Mouse (Mus musculus): Measurements from ENCODE around the gene Myh6. TPM values are rescaled to one million over a fixed set of nuclear protein-coding genes. Genes with fewer than 3 reads are reported as not detected.
"Not testable (repeated sequence)": the region's sequence is repeated elsewhere in the genome, so short reads cannot be mapped to it uniquely, and the experiment has no call there.

Gene Myh6
- polyA plus RNA-seq, 1 experiment, result not detected

DNA sequence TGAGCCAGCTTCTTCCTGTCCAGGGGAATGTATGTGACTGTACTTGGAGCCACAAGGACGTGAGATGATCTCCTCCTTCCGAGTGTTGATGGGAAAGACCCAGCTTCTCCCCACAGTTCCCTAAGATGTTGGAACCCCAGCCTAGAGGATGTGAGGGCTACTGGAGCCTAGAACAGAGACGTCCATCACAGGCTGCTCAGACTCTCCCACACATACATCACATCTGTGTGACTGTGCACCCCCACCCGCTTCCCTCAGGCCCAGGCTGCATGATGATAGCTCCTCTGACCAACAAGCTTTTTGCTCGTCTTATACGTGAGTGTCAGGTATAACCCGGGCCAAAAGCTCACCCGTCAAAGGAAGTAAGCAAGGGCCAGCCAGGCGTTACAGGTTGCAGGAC, 17.9 kb downstream of the Myh6 start:
- Histone ChIP-seq H3K9me3 (no peaks in the 10 kb centered on the region), H3K27me3 (replicated peaks) (peaks cover 68% of the 10 kb centered on the region), H3K4me3 (replicated peaks) (no peak overlapping the region), H3K4me1 (no peaks in the 10 kb centered on the region), H3K36me3 (replicated peaks; ENCODE audit: low read length) (no peaks in the 10 kb centered on the region)
- TF ChIP-seq GATA1 (IDR thresholded peaks at IDR 0.05; ENCODE audit: borderline replicate concordance, low read length), result no peak
- no peak for TF ChIP-seq FLI1 (IDR thresholded peaks at IDR 0.05; ENCODE audit: low read length)

GRCm38 (mm10) chr14:54947008-54947407, 19.7 kb downstream of the Myh6 start:
- peaks cover 73% of the 10 kb centered on the region for H3K27me3 ChIP-seq (replicated peaks)
- H3K4me3 ChIP-seq (replicated peaks); H3K9me3 ChIP-seq; H3K36me3 ChIP-seq (replicated peaks; ENCODE audit: low read length); H3K4me1 ChIP-seq: not testable (repeated sequence)

DNA sequence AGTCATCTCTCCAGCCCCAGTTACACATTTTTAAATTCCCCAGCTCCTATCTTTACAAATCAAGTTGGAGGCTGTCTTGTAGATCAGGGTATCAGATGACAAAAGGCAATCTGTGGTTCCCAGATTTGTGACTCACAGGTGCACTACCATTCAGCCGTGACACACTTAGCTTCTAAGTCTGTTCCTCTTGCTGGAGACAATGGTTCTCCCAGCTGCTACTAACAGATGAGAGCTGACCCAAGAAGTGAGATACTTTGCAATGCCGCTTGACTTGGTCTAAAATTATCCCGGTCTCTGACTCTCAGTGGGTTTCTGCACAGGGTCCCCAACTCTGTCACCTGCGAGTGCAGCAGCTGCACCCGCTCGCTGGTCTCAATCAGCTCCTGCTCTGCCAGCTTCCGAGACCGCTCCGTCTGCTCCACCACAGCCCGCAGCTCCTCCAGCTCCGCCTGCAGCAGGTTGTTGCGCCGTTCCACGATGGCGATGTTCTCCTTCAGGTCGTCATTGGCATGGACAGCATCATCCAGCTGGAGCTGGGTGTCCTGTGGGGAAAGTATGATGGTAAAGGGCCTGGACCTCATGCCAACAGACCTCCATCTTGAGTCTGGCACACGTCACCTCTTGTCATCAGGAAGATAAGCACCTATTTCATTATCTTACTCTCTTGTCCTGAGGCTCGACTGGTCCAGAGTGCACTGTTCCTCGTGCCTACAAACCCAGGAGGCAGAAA, 20.6 kb downstream of the Myh6 start:
- Histone ChIP-seq H3K9me3 (no peaks in the 10 kb centered on the region), H3K36me3 (replicated peaks; ENCODE audit: low read length) (no peaks in the 10 kb centered on the region), H3K4me3 (replicated peaks) (no peak overlapping the region), H3K4me1 (peaks cover 5% of the 10 kb centered on the region), H3K27me3 (replicated peaks) (peaks cover 74% of the 10 kb centered on the region)
- no peak for TF ChIP-seq FLI1 (IDR thresholded peaks at IDR 0.05; ENCODE audit: low read length)
- TF ChIP-seq GATA1 (IDR thresholded peaks at IDR 0.05; ENCODE audit: borderline replicate concordance, low read length), result no peak

- TF ChIP-seq FLI1 (IDR thresholded peaks at IDR 0.05; ENCODE audit: low read length), result no peak
- TF ChIP-seq GATA1 (IDR thresholded peaks at IDR 0.05; ENCODE audit: borderline replicate concordance, low read length), result no peak
- no peaks in the 10 kb centered on the region for H3K36me3 ChIP-seq (replicated peaks; ENCODE audit: low read length)
- H3K9me3 ChIP-seq, result no peaks in the 10 kb centered on the region
- H3K27me3 ChIP-seq (replicated peaks), result peaks cover 77% of the 10 kb centered on the region
- peaks cover 8% of the 10 kb centered on the region for H3K4me1 ChIP-seq
- no peak overlapping the region for H3K4me3 ChIP-seq (replicated peaks)
Observed at GRCm38 (mm10) chr14:54944939-54945338, 21.8 kb downstream of the Myh6 start.

GRCm38 (mm10) chr14:54943971-54944370, 22.8 kb downstream of the Myh6 start:
- no peaks in the 10 kb centered on the region for H3K36me3 ChIP-seq (replicated peaks; ENCODE audit: low read length)
- no peak overlapping the region for H3K4me3 ChIP-seq (replicated peaks)
- TF ChIP-seq FLI1 (IDR thresholded peaks at IDR 0.05; ENCODE audit: low read length), result no peak
- TF ChIP-seq GATA1 (IDR thresholded peaks at IDR 0.05; ENCODE audit: borderline replicate concordance, low read length), result no peak
- H3K27me3 ChIP-seq (replicated peaks), result peaks cover 75% of the 10 kb centered on the region
- H3K4me1 ChIP-seq, result peaks cover 11% of the 10 kb centered on the region
- H3K9me3 ChIP-seq, result no peaks in the 10 kb centered on the region

- Histone ChIP-seq H3K27me3 (replicated peaks) (peaks cover 80% of the 10 kb centered on the region), H3K9me3 (no peaks in the 10 kb centered on the region), H3K4me1 (peaks cover 15% of the 10 kb centered on the region), H3K4me3 (replicated peaks) (no peak overlapping the region), H3K36me3 (replicated peaks; ENCODE audit: low read length) (no peaks in the 10 kb centered on the region)
- no peak for TF ChIP-seq GATA1 (IDR thresholded peaks at IDR 0.05; ENCODE audit: borderline replicate concordance, low read length)
- TF ChIP-seq FLI1 (IDR thresholded peaks at IDR 0.05; ENCODE audit: low read length), result no peak
Observed at GRCm38 (mm10) chr14:54942479-54942878, 24.2 kb downstream of the Myh6 start.

DNA sequence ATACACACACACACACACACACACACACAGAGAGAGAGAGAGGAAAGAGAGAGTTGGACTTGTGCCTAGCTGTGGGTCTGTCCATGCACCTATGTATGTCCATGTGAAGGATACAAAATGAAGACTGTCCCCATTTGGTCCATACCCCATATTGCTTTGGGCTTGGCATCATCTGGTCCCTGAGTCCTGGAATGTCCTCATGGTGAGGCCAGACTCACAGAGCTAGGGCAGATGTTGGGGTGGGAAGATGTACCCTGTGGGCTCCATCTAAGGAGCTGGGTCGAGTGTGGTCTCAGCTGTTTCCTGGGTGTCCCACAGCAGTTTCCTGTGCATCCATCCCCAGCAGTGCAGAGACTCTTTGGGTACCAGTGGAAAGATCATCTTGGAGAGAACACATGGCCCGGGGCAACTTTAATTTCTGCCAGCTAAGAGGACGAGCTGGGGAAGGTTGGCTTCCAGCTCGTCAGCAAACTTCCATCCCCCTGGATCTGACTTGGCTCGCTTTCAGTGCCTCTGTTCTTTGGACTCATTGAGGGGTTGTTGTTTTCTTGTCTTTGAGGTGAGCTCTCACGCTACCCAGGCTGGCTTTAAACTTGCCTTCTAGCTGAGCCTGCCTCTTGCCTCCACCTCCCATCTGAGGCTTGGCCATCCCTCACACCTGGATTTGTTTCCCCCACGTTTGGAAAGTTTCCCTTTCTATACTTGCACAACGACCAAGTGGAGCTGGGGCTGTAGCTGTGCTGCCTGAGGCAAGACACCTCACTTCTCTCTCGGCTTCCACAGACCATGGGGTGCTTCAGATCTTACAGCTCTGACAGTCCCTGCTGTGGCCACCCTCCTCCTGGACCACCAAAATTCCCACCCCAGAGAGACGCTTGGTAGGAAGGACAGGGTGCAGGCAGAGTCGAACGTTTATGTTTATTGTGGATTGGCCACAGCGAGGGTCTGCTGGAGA, 25.4 kb downstream of the Myh6 start:
- Histone ChIP-seq H3K4me1 (peaks cover 24% of the 10 kb centered on the region), H3K27me3 (replicated peaks) (peaks cover 80% of the 10 kb centered on the region), H3K9me3 (no peaks in the 10 kb centered on the region), H3K36me3 (replicated peaks; ENCODE audit: low read length) (no peaks in the 10 kb centered on the region), H3K4me3 (replicated peaks) (no peak overlapping the region)
- TF ChIP-seq FLI1 (IDR thresholded peaks at IDR 0.05; ENCODE audit: low read length), result no peak
- TF ChIP-seq GATA1 (IDR thresholded peaks at IDR 0.05; ENCODE audit: borderline replicate concordance, low read length), result no peak

- TF ChIP-seq GATA1 (IDR thresholded peaks at IDR 0.05; ENCODE audit: borderline replicate concordance, low read length), result no peak
- TF ChIP-seq FLI1 (IDR thresholded peaks at IDR 0.05; ENCODE audit: low read length), result no peak
- Histone ChIP-seq H3K27me3 (replicated peaks) (peaks cover 84% of the 10 kb centered on the region), H3K4me1 (peaks cover 24% of the 10 kb centered on the region), H3K4me3 (replicated peaks) (no peak overlapping the region), H3K36me3 (replicated peaks; ENCODE audit: low read length) (no peaks in the 10 kb centered on the region), H3K9me3 (no peaks in the 10 kb centered on the region)
Observed at GRCm38 (mm10) chr14:54940176-54940530, 26.6 kb downstream of the Myh6 start.

DNA sequence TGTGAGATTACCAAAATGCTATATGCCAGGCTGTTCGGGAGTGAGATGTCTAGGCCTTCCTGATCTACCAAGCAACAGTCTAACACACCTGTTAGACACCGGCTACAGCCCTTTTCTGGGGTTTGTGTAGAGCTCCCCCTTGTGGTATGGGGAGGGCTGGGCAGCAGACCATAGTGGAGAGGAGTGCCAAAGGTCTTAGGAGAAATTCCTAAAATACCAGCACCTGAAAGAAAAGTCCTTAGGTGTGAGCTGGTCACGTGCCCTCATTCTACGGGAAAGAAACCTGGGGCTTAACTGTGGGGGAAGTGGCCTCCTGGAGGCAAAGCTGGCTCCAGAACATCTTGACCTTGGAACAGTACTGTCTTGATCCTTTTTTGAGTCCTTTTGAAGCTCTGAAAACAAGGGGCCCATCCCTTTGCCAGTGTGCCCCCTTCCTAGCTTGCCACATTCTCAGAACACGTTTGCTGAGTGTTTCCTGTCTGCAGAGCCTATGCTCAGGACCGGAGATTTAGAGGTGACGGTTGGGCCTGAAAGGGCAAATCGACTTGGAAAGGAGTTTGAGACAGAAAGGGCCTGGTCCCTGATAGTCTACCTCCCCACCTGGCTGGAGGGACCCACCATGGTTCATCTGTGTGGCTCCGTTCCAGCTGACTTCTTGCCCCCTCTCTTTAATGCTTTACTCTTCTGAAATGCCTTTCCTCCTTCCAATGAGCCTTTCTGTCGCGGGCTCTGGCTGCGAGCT, 27.1 kb downstream of the Myh6 start:
- Histone ChIP-seq H3K4me3 (replicated peaks) (no peak overlapping the region), H3K27me3 (replicated peaks) (peaks cover 86% of the 10 kb centered on the region), H3K9me3 (no peaks in the 10 kb centered on the region), H3K4me1 (peaks cover 24% of the 10 kb centered on the region), H3K36me3 (replicated peaks; ENCODE audit: low read length) (no peaks in the 10 kb centered on the region)
- TF ChIP-seq FLI1 (IDR thresholded peaks at IDR 0.05; ENCODE audit: low read length) (no peak), GATA1 (IDR thresholded peaks at IDR 0.05; ENCODE audit: borderline replicate concordance, low read length) (no peak)

All from megakaryocyte, embryonic 14.5 days (primary cell).